Mouse (Mus musculus): ENCODE results near the gene Plpp2. TPM values are rescaled to one million over a fixed set of nuclear protein-coding genes. Genes with fewer than 3 reads are reported as not detected.

The Plpp2 gene
- polyA plus RNA-seq, 1 experiment from 2014 or later, result 10.7 TPM

GRCm38 (mm10) chr10:79524433-79524832 lies 9.2 kb downstream of the Plpp2 start:
- Histone ChIP-seq H3K27ac (replicated peaks) (no peak overlapping the region), H3K36me3 (no peaks in the 10 kb centered on the region), H3K4me3 (no peak overlapping the region), H3K4me2 (replicated peaks) (no peak overlapping the region), H3K27me3 (no peaks in the 10 kb centered on the region), H3K4me1 (no peaks in the 10 kb centered on the region), H3K9ac (replicated peaks) (no peak overlapping the region), H3K9me3 (no peaks in the 10 kb centered on the region)
- 87% methylated on average over 1 of the region's 1 CpGs for WGBS
- no peak for ATAC-seq (replicated peaks)

DNA sequence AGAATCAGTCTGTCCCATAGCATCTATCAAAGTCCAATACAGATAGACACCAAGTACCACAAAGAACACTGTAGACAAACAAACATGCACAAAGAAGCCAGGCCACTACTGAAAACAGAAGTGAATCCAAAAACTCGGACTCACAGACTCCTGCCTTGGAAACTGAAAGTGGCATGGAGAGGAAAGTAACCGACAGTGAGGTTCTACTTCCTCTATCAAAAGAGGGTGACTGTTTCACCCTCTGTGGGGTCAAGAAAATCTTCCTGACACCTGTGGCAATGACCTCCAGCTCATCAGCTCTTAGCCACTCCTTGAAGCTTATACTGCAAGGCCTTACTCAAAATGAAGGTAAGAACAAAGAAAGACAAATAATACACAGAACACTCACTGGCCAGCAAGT lies 26.9 kb downstream of the Plpp2 start:
- no peak overlapping the region for H3K4me2 ChIP-seq (replicated peaks)
- no peak overlapping the region for H3K9ac ChIP-seq (replicated peaks)
- no peak overlapping the region for H3K4me3 ChIP-seq
- no peaks in the 10 kb centered on the region for H3K9me3 ChIP-seq
- H3K27me3 ChIP-seq, result no peaks in the 10 kb centered on the region
- no peak for ATAC-seq (replicated peaks)
- no peak overlapping the region for H3K27ac ChIP-seq (replicated peaks)
- no peaks in the 10 kb centered on the region for H3K4me1 ChIP-seq
- H3K36me3 ChIP-seq, result no peaks in the 10 kb centered on the region
- WGBS, result 86% methylated on average over 2 of the region's 2 CpGs

DNA sequence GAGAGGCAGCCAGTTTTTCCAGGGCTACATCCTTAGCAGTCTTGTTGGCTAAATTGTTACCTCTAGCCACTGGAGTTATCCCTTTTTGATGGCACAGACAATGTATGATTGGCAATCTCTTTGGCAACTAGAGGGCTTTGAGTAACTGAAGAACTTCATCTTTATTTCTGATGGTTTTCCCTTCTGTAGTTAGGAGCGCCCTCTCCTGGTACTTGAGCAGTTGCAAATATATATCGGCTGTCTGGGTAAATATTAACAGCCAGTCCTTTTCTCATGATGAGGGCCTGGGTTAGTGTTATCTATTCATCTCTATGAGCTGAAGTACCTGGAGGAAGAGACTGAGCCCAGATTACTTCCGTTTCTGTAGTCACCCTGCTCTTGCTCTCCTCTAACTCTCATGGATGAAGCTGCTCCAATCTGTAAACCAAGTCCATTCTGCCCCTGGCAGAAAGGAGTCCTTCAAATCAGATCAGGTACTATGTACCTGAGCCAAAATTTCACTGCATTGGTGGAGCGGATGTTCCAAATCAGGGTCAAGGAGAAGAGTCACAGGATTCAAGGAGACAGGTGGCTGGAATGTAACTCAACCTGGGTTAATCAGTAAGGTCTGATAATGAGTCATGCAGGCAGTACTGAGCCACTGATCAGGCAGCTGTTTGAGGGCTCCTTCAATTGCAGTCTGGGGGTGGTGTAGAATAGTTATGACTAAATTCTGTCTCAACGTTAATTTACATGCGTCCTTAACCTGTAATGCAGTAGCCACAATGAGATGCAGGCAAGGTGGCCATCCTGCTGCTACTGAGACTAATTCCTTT lies 30.6 kb downstream of the Plpp2 start:
- Histone ChIP-seq H3K36me3 (no peaks in the 10 kb centered on the region), H3K27ac (replicated peaks) (no peak overlapping the region), H3K4me1 (no peaks in the 10 kb centered on the region), H3K4me2 (replicated peaks) (no peak overlapping the region), H3K4me3 (no peak overlapping the region), H3K9ac (replicated peaks) (no peak overlapping the region), H3K9me3 (no peaks in the 10 kb centered on the region), H3K27me3 (no peaks in the 10 kb centered on the region)
- WGBS, result 70% methylated on average over 6 of the region's 6 CpGs
- no peak for ATAC-seq (replicated peaks)

DNA sequence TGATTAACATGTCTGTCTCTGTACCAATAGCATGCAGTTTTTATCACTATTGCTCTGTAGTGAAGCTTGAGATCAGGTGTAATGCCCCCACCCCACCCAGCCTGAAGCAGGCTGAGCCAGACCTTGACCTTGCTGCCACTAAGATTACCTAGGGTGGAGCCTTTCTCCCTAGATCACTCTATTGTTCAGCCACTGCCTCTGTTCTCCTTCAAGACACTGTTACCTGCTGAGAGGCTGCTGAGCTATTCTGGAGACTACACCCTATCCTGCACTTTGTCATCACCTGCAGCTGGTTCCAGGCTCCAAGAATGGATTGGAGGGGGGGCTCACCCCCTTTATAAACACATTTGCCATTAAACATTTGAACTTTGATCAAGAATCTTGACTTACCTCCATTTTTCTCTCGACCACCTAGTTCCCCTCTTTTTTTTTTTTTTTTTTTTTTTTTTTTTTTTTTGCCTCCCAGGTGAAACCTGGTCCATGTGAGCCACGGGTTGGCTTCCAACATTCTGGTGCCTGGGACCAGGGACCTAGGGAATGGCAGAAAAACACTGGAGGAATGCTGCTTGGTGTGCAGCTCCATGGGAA lies 36.8 kb downstream of the Plpp2 start:
- ATAC-seq (replicated peaks), result no peak
- 42% methylated on average over 2 of the region's 2 CpGs for WGBS
- H3K4me2 ChIP-seq (replicated peaks), result no peak overlapping the region
- H3K9ac ChIP-seq (replicated peaks), result no peak overlapping the region
- H3K27ac ChIP-seq (replicated peaks), result no peak overlapping the region
- no peaks in the 10 kb centered on the region for H3K36me3 ChIP-seq
- H3K9me3 ChIP-seq, result no peaks in the 10 kb centered on the region
- no peaks in the 10 kb centered on the region for H3K27me3 ChIP-seq
- H3K4me3 ChIP-seq, result no peak overlapping the region
- H3K4me1 ChIP-seq, result no peaks in the 10 kb centered on the region

GRCm38 (mm10) chr10:79495886-79496285 lies 37.7 kb downstream of the Plpp2 start:
- Histone ChIP-seq H3K36me3 (no peaks in the 10 kb centered on the region), H3K27ac (replicated peaks) (no peak overlapping the region), H3K4me1 (no peaks in the 10 kb centered on the region), H3K27me3 (no peaks in the 10 kb centered on the region), H3K4me2 (replicated peaks) (no peak overlapping the region), H3K9ac (replicated peaks) (no peak overlapping the region), H3K4me3 (no peak overlapping the region), H3K9me3 (no peaks in the 10 kb centered on the region)
- WGBS, result 78% methylated on average over 3 of the region's 3 CpGs
- ATAC-seq (replicated peaks), result no peak

Small RNA genes within 50 kb of the gene (microRNA-seq; reads per million reads assigned to microRNA genes)
- gene Mir6909, result not detected

Other genes starting within 250 kb of the Plpp2 start
- not detected in 2 replicates for gene Vmn2r82, start 177.3 kb downstream of the Plpp2 start, polyA plus RNA-seq (2015; fragmentation: Nextera tagmentation; extraction: Ambion mirVana)
- not detected in 2 replicates for gene Vmn2r83, start 65.1 kb downstream of the Plpp2 start, polyA plus RNA-seq (2015; fragmentation: Nextera tagmentation; extraction: Ambion mirVana)
- gene Mier2, start 21.4 kb upstream of the Plpp2 start, polyA plus RNA-seq (2015; fragmentation: Nextera tagmentation; extraction: Ambion mirVana), result 60.1 and 61.7 TPM in 2 replicates
- gene Theg, start 53.5 kb upstream of the Plpp2 start, polyA plus RNA-seq (2015; fragmentation: Nextera tagmentation; extraction: Ambion mirVana), result not detected in 2 replicates
- gene C2cd4c, start 80.2 kb upstream of the Plpp2 start, polyA plus RNA-seq (2015; fragmentation: Nextera tagmentation; extraction: Ambion mirVana), result 0.22 and 0.27 TPM in 2 replicates
- gene Shc2, start 104.1 kb upstream of the Plpp2 start, polyA plus RNA-seq (2015; fragmentation: Nextera tagmentation; extraction: Ambion mirVana), result 15.1 and 15.3 TPM in 2 replicates
- 0.32 TPM in 1 of 2 replicates, not detected in the other for gene Odf3l2, start 111.9 kb upstream of the Plpp2 start, polyA plus RNA-seq (2015; fragmentation: Nextera tagmentation; extraction: Ambion mirVana)
- gene Madcam1, start 130.8 kb upstream of the Plpp2 start, polyA plus RNA-seq (2015; fragmentation: Nextera tagmentation; extraction: Ambion mirVana), result 0.95 and 1.3 TPM in 2 replicates
- gene Tpgs1, start 135.6 kb upstream of the Plpp2 start, polyA plus RNA-seq (2015; fragmentation: Nextera tagmentation; extraction: Ambion mirVana), result 80.0 and 83.6 TPM in 2 replicates
- 75.7 and 81.2 TPM in 2 replicates for gene Cdc34, start 148.4 kb upstream of the Plpp2 start, polyA plus RNA-seq (2015; fragmentation: Nextera tagmentation; extraction: Ambion mirVana)
- gene Gzmm, start 155.2 kb upstream of the Plpp2 start, polyA plus RNA-seq (2015; fragmentation: Nextera tagmentation; extraction: Ambion mirVana), result 2.0 and 2.3 TPM in 2 replicates
- 689 and 728 TPM in 2 replicates for gene Bsg, start 170.7 kb upstream of the Plpp2 start, polyA plus RNA-seq (2015; fragmentation: Nextera tagmentation; extraction: Ambion mirVana)
- gene Hcn2, start 182.8 kb upstream of the Plpp2 start, polyA plus RNA-seq (2015; fragmentation: Nextera tagmentation; extraction: Ambion mirVana), result 0.64 and 0.69 TPM in 2 replicates
- gene Polrmt, start 212.8 kb upstream of the Plpp2 start, polyA plus RNA-seq (2015; fragmentation: Nextera tagmentation; extraction: Ambion mirVana), result 43.7 and 44.0 TPM in 2 replicates
- 0.69 and 0.72 TPM in 2 replicates for gene Fgf22, start 221.3 kb upstream of the Plpp2 start, polyA plus RNA-seq (2015; fragmentation: Nextera tagmentation; extraction: Ambion mirVana)
- 94.9 and 108 TPM in 2 replicates for gene Rnf126, start 233.2 kb upstream of the Plpp2 start, polyA plus RNA-seq (2015; fragmentation: Nextera tagmentation; extraction: Ambion mirVana)
- 0.83 and 0.84 TPM in 2 replicates for gene Fstl3, start 243.5 kb upstream of the Plpp2 start, polyA plus RNA-seq (2015; fragmentation: Nextera tagmentation; extraction: Ambion mirVana)

All from forebrain, embryonic 15.5 days (tissue).